Mouse (Mus musculus): ENCODE results near the gene Rbx1. TPM values are rescaled to one million over a fixed set of nuclear protein-coding genes. Genes with fewer than 3 reads are reported as not detected.
"Not testable (repeated sequence)": the region's sequence is repeated elsewhere in the genome, so short reads cannot be mapped to it uniquely, and the experiment has no call there.

Rbx1 gene
- 531 and 563 TPM in 2 replicates for polyA plus RNA-seq (2014; fragmentation: Nextera tagmentation; extraction: Ambion mirVana)

DNA sequence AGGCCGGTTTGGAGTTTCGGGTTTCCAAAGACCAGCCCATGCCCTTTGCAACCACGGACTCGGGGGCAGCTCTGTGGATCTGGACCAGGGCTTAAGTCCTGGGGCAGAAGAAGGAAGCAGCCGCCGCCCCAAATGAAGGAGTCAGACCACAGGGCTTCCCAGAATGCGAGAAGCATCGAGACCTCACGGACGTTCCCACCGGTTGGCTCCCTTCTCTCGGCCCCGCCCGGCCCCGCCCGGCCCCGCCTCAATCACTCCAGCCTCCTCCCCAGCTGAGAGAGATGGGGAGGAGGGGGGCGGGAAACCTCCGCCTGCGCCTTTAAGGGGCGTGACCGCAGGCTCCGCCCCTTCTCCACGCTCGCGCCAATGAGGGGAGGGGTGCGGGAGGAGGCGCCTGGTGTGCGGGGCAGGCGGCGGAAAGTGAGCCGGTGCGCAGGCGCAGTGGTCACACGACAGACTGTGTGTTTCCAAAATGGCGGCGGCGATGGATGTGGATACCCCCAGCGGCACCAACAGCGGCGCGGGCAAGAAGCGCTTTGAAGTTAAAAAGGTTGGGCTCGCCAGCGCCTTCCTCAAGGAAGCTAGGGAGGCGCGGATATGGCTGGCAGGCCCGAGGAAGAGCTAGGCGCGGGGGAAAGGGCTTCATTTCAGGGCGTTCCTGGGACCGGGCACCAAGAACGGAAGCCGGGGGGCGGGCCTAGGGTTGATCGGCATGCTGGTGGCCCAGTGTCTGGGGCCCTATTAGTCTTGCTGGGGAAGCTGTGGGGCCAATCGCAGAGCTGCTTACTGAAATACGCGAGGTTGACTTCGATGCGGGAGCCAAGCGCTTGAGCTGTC lies at the start of gene Rbx1:
Gene Rbx1, plus strand, starts transcription at position 396 of the 837 bp plus-strand sequence.
- DNase-seq (ENCODE audit: low spot score) (peak; percentile 99), ATAC-seq (ENCODE audit: low FRiP score) (peak; percentile 99)
- peak within 1 kb of the TSS; percentile 70 for H3K4me2 ChIP-seq (replicated peaks; ENCODE audit: low read depth, low read length)
- H3K4me1 ChIP-seq (replicated peaks; ENCODE audit: control insufficient read depth, insufficient read depth, low read length): no peaks in the 10 kb centered on the region
- peak within 1 kb of the TSS; percentile 71 for H3K9ac ChIP-seq (ENCODE audit: low read depth, low read length)
- no peaks in the 10 kb centered on the region for H3K27me3 ChIP-seq (ENCODE audit: control insufficient read depth, insufficient read depth, low read length)
- WGBS: 1% methylated on average over 56 of the region's 62 CpGs
- no peaks in the 10 kb centered on the region for H3K9me3 ChIP-seq (ENCODE audit: control insufficient read depth, low read length)
- H3K36me3 ChIP-seq (ENCODE audit: control insufficient read depth, insufficient read depth, low read length): no peaks in the 10 kb centered on the region
- H3K27ac ChIP-seq (ENCODE audit: low read depth, low read length): peak within 1 kb of the TSS; percentile 85
- peak within 1 kb of the TSS; percentile 71 for H3K4me3 ChIP-seq (ENCODE audit: low read depth, low read length)

- H3K4me1 ChIP-seq (replicated peaks; ENCODE audit: control insufficient read depth, insufficient read depth, low read length); H3K9me3 ChIP-seq (ENCODE audit: control insufficient read depth, low read length); H3K4me3 ChIP-seq (ENCODE audit: low read depth, low read length); H3K27me3 ChIP-seq (ENCODE audit: control insufficient read depth, insufficient read depth, low read length); H3K9ac ChIP-seq (ENCODE audit: low read depth, low read length); H3K36me3 ChIP-seq (ENCODE audit: control insufficient read depth, insufficient read depth, low read length); H3K27ac ChIP-seq (ENCODE audit: low read depth, low read length): not testable (repeated sequence)
- ATAC-seq (ENCODE audit: low FRiP score): peak; percentile 56; the same call in 1 of the 2 replicates
- peak overlapping the region; percentile 28 for H3K4me2 ChIP-seq (replicated peaks; ENCODE audit: low read depth, low read length)
- DNase-seq (ENCODE audit: low spot score): peak; percentile 53
- WGBS: 13% methylated on average over 22 of the region's 22 CpGs
Measured at GRCm38 (mm10) chr15:81416763-81417310, 49.3 kb upstream of the Rbx1 start.

DNA sequence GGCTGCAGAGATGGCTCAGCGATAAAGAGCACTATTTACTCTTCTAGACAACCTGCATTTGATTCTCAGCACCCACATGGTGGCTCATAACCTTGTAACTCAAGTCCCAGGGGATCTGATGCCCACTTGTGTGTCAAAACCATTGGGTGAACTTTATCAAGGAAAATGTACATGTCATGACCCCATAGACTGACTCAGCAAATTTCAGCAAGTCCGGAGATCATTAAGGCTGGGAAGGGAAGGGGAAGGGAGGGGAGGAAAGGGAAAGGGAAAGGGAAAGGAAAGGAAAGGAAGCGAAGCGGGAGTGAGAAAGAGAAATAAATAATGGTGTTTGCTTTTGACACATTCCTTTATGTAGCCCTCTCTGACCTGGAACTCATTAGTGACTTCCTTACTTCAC lies 48.0 kb upstream of the Rbx1 start:
- Histone ChIP-seq H3K9ac (ENCODE audit: low read depth, low read length) (no peak overlapping the region), H3K36me3 (ENCODE audit: control insufficient read depth, insufficient read depth, low read length) (no peaks in the 10 kb centered on the region), H3K4me2 (replicated peaks; ENCODE audit: low read depth, low read length) (no peak overlapping the region), H3K27me3 (ENCODE audit: control insufficient read depth, insufficient read depth, low read length) (no peaks in the 10 kb centered on the region), H3K27ac (ENCODE audit: low read depth, low read length) (no peak overlapping the region), H3K9me3 (ENCODE audit: control insufficient read depth, low read length) (no peaks in the 10 kb centered on the region), H3K4me1 (replicated peaks; ENCODE audit: control insufficient read depth, insufficient read depth, low read length) (no peaks in the 10 kb centered on the region), H3K4me3 (ENCODE audit: low read depth, low read length) (no peak overlapping the region)
- ATAC-seq (ENCODE audit: low FRiP score): no peak
- no peak for DNase-seq (ENCODE audit: low spot score)
- 89% methylated on average over 4 of the region's 4 CpGs for WGBS

GRCm38 (mm10) chr15:81421454-81421853 lies 44.6 kb upstream of the Rbx1 start:
- Histone ChIP-seq H3K4me3 (ENCODE audit: low read depth, low read length) (no peak overlapping the region), H3K4me1 (replicated peaks; ENCODE audit: control insufficient read depth, insufficient read depth, low read length) (no peaks in the 10 kb centered on the region), H3K9me3 (ENCODE audit: control insufficient read depth, low read length) (no peaks in the 10 kb centered on the region), H3K9ac (ENCODE audit: low read depth, low read length) (no peak overlapping the region), H3K36me3 (ENCODE audit: control insufficient read depth, insufficient read depth, low read length) (no peaks in the 10 kb centered on the region), H3K4me2 (replicated peaks; ENCODE audit: low read depth, low read length) (no peak overlapping the region), H3K27ac (ENCODE audit: low read depth, low read length) (no peak overlapping the region), H3K27me3 (ENCODE audit: control insufficient read depth, insufficient read depth, low read length) (no peaks in the 10 kb centered on the region)
- DNase-seq (ENCODE audit: low spot score) (no peak), ATAC-seq (ENCODE audit: low FRiP score) (no peak)
- 77% methylated on average over 1 of the region's 1 CpGs for WGBS

DNA sequence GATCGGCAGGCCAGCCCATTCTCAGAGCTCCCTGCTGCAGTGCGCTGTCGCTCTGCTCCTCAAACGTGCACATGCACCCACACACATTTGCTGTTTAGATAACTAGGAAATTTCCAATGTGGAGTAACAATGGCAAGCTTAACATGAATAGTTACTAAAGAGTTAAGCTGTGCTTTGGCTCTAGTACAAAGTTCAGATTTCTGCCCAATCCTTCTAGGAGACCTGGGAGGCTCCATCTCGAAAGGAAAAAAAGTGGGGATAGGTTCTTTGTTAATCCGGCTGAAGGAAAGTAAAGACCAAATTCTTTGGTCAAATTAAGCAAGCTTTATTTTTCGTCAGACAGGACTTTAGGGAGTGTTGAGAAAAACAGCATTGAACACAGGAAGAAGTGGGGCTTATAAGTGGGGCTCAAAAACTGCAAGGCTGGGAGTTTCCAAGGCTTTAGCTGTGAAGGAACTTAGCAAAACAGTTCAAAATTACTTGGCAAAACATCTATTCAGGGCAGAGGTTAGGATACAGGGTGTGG lies 43.9 kb upstream of the Rbx1 start:
- Histone ChIP-seq H3K9me3 (ENCODE audit: control insufficient read depth, low read length) (no peaks in the 10 kb centered on the region), H3K9ac (ENCODE audit: low read depth, low read length) (no peak overlapping the region), H3K4me1 (replicated peaks; ENCODE audit: control insufficient read depth, insufficient read depth, low read length) (no peaks in the 10 kb centered on the region), H3K4me2 (replicated peaks; ENCODE audit: low read depth, low read length) (no peak overlapping the region), H3K4me3 (ENCODE audit: low read depth, low read length) (no peak overlapping the region), H3K36me3 (ENCODE audit: control insufficient read depth, insufficient read depth, low read length) (no peaks in the 10 kb centered on the region), H3K27ac (ENCODE audit: low read depth, low read length) (no peak overlapping the region), H3K27me3 (ENCODE audit: control insufficient read depth, insufficient read depth, low read length) (no peaks in the 10 kb centered on the region)
- ATAC-seq (ENCODE audit: low FRiP score) (no peak), DNase-seq (ENCODE audit: low spot score) (no peak)
- WGBS: 87% methylated on average over 7 of the region's 7 CpGs

GRCm38 (mm10) chr15:81425311-81425710 lies 40.8 kb upstream of the Rbx1 start:
- Histone ChIP-seq H3K4me2 (replicated peaks; ENCODE audit: low read depth, low read length) (no peak overlapping the region), H3K4me3 (ENCODE audit: low read depth, low read length) (no peak overlapping the region), H3K4me1 (replicated peaks; ENCODE audit: control insufficient read depth, insufficient read depth, low read length) (no peaks in the 10 kb centered on the region), H3K9me3 (ENCODE audit: control insufficient read depth, low read length) (no peaks in the 10 kb centered on the region), H3K27ac (ENCODE audit: low read depth, low read length) (no peak overlapping the region), H3K9ac (ENCODE audit: low read depth, low read length) (no peak overlapping the region), H3K36me3 (ENCODE audit: control insufficient read depth, insufficient read depth, low read length) (no peaks in the 10 kb centered on the region), H3K27me3 (ENCODE audit: control insufficient read depth, insufficient read depth, low read length) (no peaks in the 10 kb centered on the region)
- ATAC-seq (ENCODE audit: low FRiP score): no peak
- 80% methylated on average over 3 of the region's 3 CpGs for WGBS
- DNase-seq (ENCODE audit: low spot score): no peak

GRCm38 (mm10) chr15:81427947-81428346 lies 38.1 kb upstream of the Rbx1 start:
- no peaks in the 10 kb centered on the region for H3K4me1 ChIP-seq (replicated peaks; ENCODE audit: control insufficient read depth, insufficient read depth, low read length)
- no peaks in the 10 kb centered on the region for H3K27me3 ChIP-seq (ENCODE audit: control insufficient read depth, insufficient read depth, low read length)
- no peak overlapping the region for H3K4me2 ChIP-seq (replicated peaks; ENCODE audit: low read depth, low read length)
- no peaks in the 10 kb centered on the region for H3K36me3 ChIP-seq (ENCODE audit: control insufficient read depth, insufficient read depth, low read length)
- no peak overlapping the region for H3K9ac ChIP-seq (ENCODE audit: low read depth, low read length)
- no peak for ATAC-seq (ENCODE audit: low FRiP score)
- WGBS: 92% methylated on average over 2 of the region's 2 CpGs
- DNase-seq (ENCODE audit: low spot score): no peak
- no peak overlapping the region for H3K27ac ChIP-seq (ENCODE audit: low read depth, low read length)
- no peak overlapping the region for H3K4me3 ChIP-seq (ENCODE audit: low read depth, low read length)
- no peaks in the 10 kb centered on the region for H3K9me3 ChIP-seq (ENCODE audit: control insufficient read depth, low read length)

DNA sequence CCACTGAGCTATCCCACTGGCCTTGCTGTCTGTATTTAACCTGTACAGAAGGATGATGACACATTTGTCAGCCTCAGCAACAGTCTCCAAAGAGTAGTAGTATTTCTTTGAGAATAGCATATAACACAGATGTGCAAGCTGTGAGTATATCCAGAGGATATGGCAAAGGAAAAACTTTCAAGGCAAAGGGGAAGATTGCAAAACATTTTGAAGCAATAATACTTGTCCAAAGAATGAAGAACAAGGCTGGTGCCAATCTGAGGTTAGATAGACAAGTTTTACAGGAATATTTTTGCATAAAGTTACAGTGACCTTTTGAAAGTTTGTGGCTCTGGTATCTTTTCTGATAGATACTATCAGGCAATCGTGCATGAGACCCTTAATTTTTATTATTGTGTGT lies 34.9 kb upstream of the Rbx1 start:
- Histone ChIP-seq H3K36me3 (ENCODE audit: control insufficient read depth, insufficient read depth, low read length) (no peaks in the 10 kb centered on the region), H3K4me1 (replicated peaks; ENCODE audit: control insufficient read depth, insufficient read depth, low read length) (no peaks in the 10 kb centered on the region), H3K27me3 (ENCODE audit: control insufficient read depth, insufficient read depth, low read length) (no peaks in the 10 kb centered on the region), H3K4me2 (replicated peaks; ENCODE audit: low read depth, low read length) (no peak overlapping the region), H3K9ac (ENCODE audit: low read depth, low read length) (no peak overlapping the region), H3K27ac (ENCODE audit: low read depth, low read length) (no peak overlapping the region), H3K9me3 (ENCODE audit: control insufficient read depth, low read length) (no peaks in the 10 kb centered on the region), H3K4me3 (ENCODE audit: low read depth, low read length) (no peak overlapping the region)
- 97% methylated on average over 1 of the region's 1 CpGs for WGBS
- DNase-seq (ENCODE audit: low spot score): no peak
- no peak for ATAC-seq (ENCODE audit: low FRiP score)

- no peaks in the 10 kb centered on the region for H3K27me3 ChIP-seq (ENCODE audit: control insufficient read depth, insufficient read depth, low read length)
- WGBS: 100% methylated on average over 1 of the region's 1 CpGs
- H3K27ac ChIP-seq (ENCODE audit: low read depth, low read length): no peak overlapping the region
- no peak for ATAC-seq (ENCODE audit: low FRiP score)
- no peaks in the 10 kb centered on the region for H3K9me3 ChIP-seq (ENCODE audit: control insufficient read depth, low read length)
- no peak overlapping the region for H3K4me3 ChIP-seq (ENCODE audit: low read depth, low read length)
- H3K36me3 ChIP-seq (ENCODE audit: control insufficient read depth, insufficient read depth, low read length): no peaks in the 10 kb centered on the region
- H3K4me2 ChIP-seq (replicated peaks; ENCODE audit: low read depth, low read length): no peak overlapping the region
- H3K9ac ChIP-seq (ENCODE audit: low read depth, low read length): no peak overlapping the region
- no peak for DNase-seq (ENCODE audit: low spot score)
- no peaks in the 10 kb centered on the region for H3K4me1 ChIP-seq (replicated peaks; ENCODE audit: control insufficient read depth, insufficient read depth, low read length)
Measured at GRCm38 (mm10) chr15:81438345-81438744, 27.8 kb upstream of the Rbx1 start.

All from hindbrain, embryonic 11.5 days (tissue).